Mouse (Mus musculus) spleen, postnatal 4 days (tissue): ENCODE measurements around the gene Pnpt1.

Source experiments
- DNase-seq, 2 experiments: peaks; one replicate each; pipeline ENCODE4 v3.0.0; 2022; ENCODE audit warnings: low spot score in 2 of 2

Gene Pnpt1

DNA sequence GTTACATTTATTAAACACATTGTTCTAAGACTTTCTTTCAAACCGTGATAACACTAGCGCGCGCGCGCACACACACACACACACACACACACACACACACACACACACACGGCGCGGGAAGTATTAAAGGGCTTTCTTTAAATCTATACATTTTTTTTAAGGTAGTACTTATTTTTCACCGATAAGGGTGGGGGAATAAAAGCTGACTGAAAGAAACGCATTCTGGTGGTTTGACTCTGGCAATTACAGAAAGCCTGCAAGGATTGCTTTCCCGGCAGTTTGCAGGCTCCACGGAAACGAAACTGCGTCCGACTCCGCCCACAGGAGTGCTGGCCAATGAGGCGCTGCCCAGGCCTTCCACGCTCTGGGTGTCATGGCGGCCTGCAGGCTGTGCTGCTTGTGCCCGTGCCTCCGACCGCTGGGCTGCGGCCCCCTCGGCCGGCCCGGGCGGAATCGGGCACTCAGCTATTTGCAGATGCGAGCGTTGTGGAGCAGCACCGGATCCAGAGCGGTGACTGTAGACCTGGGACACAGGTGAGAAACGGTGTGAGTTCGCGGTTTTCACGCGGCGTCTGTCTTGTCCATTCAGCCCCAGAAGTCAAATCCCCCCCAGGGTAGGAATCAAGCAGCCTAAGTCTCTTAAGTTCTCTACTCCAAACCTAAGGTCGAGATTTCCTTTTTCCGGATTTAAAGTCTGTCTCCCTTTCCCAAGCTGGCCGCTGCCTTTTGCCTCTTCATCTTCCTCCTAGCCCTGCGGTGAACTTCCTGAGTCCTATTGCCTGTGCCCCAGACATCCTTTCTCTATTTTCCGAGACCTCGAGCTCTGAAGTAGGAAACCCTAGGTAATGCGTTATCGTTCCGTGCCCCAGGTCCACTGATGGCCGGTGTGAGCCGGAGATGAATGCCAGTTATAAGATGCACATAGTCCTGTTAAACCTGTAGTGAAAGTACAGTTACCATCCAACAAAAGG is at the start of gene Pnpt1:
Gene Pnpt1 (plus strand): TSS at position 360 of the 971 bp plus-strand sequence.
- DNase-seq, result peak; percentile 87 to 93

DNA sequence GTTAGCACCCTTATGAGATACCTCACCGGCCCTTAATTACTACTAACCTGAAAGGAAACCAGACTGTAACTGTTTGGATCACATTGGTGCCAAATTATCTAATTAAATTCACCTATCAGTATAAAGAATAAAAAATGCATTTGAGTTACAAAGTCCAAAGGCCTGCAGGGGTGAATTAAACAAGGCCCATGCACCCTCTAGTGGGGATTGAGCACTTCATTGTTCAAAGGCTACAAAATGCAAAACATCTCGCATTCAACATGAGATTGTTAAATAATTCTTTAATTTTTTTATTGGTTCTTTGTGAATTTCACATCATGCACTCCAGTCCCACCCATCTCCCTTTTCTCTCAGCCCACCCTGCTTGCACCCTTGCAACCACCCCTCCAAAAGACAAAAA is 38.1 kb upstream of the Pnpt1 start:
- DNase-seq, result no peak

DNA sequence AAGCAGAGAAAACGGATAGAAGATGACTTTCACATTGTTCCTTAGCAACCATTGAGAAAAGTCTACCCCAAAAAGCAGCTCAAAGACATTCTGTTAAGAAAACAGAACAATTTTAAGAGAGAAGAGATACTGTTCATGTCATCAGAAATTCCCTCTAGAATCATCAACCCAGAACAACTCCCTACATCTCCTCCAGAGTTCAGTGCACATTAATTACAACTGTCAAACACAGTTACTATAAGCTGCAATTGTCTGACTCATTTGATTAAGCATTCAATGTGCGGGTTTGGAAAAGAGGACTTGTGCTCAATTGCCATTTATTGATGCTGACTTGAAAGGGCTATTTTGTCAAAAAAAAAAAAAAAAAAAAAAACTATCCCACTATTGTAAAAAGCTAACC is 31.6 kb upstream of the Pnpt1 start:
- DNase-seq, result no peak

DNA sequence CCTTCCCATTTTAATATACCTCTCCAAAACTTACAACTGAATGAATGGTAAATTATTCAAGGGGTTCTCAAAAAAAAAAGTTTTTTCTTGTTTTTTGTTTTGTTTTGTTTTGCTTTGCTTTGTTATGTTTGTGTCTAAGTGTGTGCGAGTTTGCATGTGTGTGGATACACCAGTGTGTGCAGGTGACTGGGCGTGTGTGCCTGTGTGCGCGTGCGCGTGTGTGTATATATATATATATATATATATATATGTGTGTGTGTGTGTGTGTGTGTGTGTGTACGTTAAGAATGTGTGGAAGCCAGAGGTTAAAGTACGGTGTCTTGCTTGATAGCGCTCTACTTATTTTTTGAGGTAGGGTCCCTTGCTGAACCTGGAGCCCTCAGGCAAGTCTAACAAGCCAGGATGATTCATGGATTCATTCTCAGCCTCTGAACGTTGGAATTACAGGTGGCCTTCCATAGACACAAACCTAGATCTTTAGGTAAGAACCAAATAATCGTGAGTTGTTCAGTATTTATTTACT is 621 bp upstream of the Pnpt1 start:
- no peak for DNase-seq

GRCm38 (mm10) chr11:29140671-29141070 is 10.1 kb downstream of the Pnpt1 start:
- DNase-seq, result no peak

GRCm38 (mm10) chr11:29148901-29149300 is 18.4 kb downstream of the Pnpt1 start:
- no peak for DNase-seq

DNA sequence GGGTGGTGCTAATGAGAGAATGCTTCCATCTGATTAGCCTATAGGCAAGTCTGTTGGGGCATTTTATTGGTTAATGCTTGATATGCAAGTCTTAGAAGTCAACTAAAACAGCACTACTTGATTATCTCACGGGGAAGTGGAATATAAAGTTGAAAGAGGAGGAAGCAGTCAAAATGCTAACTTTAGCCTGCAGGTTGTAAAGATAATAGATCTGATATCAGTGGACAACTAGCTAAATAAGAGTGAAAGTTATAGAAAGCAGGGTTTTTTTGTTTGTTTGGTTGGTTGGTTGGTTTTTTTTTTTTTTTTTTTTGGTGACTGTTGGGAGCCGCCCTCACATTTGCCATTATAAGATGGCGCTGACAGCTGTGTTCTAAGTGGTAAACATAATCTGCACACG is 33.0 kb downstream of the Pnpt1 start:
- DNase-seq, result no peak

DNA sequence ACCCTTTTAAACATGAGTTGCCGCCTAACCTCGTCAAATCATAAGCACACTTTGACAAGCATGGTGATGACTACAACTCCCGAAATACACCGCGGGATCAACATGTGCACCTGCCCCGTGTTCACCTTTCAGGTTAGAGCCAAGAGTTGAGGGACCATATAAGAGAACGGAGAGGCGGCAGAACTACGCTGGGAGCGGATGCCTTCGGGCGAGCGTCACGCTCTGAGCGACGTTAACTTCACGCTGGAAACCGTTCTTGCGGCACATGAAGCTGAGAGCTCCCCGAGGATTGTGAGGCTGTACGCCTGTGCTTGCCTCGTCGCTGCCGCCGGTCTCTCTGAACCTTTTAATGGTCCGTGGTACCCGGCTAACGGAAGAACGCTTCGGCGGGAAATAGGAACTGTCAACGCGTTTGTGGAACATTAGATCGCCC is 41.4 kb downstream of the Pnpt1 start:
- peak; percentile 42 to 73 for DNase-seq

DNA sequence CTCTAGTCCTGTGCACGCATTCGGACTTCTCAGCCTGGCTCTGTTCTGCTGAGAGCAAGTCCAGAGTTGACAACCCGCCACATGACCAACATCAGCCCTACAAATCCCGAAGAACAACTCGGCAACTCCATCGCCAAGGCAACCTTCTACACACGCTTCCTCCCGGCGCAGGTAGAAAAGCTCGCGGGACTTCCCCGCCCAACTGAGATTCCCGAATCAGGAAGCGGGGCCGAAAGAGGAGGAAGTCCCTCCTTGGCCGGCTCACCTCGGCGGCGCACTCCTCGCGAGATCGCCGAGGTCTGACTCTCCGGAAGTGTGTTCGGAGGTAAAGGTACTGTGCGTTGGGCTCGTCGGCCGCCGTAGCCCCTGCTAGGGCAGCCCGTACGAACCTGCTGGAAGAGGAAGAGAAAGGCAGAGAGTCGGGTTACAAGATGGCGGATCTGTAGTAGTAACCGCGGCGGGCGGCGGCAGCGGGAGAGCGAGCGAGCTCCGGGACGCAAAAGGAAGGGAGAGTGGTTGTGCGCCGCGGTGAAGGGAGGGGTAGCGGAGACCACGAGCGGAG is 42.1 kb downstream of the Pnpt1 start, which contains the start of gene Ppp4r3b:
Gene Ppp4r3b (plus strand): TSS at position 328 of the 562 bp plus-strand sequence.
- peak; percentile 95 to 96 for DNase-seq

- DNase-seq, result peak; percentile 68 to 84
Observed at GRCm38 (mm10) chr11:29173125-29173631, 42.6 kb downstream of the Pnpt1 start.

DNA sequence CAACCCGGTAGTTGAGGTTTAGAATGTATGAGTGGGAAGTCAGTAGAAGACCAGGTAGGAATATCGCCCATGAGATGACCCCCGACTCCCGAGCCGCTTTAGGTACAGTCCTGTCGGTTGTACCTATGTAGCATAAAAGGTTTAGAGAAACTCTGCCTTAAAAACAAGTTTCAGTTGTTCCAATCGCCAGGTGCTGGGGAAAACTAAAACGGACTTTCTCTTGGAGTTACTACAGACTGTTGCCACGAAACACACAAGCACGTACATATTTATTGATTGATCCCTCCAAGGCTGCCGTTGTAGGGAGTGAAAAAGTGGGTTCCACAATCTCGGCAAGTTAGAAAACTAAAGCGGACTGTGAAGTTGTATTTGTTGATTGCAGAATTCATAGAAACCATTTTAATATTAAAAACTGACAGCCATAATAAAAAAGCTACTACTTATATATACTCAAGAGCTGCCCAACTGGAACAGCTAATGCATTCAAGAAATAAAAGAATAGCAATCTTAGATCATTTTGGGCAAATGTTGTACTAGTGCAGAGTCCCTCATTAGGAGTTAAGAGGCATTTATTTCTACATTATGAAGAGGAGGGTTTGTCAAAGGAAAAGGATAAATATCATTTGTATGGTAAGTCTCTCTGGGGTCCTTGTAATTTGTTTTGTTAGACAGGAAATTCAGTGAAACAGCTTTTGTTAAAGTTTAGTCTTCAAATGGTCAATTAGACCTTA is 43.3 kb downstream of the Pnpt1 start:
- peak in 1 of 2 experiments; percentile 12 for DNase-seq

DNA sequence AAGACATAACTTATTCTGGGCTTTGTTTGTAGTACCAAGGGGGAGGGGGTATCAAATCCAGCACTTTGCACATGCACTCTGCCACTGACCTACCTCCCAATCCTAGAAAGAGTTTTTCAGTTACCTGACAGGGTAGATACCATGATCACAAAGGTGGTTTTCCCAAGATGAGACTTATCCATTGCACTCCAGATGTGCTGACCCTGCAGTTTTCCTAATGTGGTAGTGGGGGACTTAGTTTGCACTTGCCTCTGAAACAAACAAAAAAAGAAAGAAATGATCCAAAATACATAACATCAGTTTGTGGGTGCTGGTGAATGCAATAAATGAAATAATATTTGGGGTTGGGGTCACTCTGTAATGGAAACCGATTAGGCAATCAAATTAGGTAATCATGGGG is 48.8 kb downstream of the Pnpt1 start:
- no peak for DNase-seq

DNA sequence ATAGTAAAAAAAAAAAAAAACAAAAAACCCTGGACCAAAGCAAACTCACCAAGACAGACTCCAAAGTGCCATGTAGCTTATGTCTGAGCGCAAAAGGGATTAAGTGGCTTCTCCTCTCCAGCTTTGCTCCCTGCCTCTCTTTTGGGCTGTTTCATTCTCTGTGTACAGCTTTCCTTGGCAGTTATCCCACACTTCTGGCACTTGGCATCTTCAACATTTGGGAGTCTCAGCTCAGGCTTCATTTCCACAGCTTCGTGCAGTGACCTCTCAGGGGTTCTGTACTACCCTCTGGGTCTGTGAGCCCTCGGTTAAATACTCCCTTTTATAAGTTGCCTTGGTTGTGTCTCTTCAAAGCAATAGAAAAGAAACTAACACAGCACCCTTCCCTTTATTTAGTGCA is 50.1 kb downstream of the Pnpt1 start:
- DNase-seq, result no peak

DNA sequence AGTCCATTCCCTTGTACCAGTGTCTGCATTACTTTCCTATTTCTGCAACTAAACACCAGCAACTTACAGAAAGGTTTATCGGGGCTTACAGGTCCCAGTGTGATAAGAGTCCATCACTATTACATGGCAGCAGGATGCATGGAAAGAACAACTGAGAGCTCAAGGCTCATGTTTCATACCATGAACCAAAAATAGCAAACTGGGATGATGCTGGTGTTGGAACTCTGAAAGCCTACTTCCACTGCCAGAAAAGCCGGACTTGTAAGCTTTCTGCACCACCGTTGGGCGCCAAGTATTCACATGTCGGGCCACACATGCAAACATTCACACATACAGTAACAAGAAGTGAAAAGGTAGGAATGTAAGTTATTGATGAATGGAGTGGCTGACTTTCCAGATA is 51.2 kb downstream of the Pnpt1 start:
- no peak for DNase-seq

DNA sequence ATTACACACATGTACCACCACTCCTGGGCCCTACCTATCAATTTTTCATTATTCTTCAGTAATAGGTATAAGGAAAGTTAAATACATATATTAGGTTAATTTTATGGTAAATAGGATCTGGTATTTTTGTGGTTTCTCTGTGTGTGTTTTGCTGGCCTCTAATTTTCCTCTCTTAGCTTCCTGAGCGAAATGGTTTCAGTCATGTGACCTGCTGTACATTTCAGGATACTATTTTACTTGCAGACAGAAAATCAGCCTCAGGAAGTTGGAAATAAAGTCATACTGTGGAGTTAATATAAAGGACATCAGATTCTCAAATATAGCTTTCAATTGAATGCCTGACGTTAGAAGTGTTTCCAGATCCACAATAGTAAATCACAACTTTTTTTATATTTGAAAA is 58.4 kb downstream of the Pnpt1 start:
- no peak for DNase-seq

- DNase-seq, result no peak
Observed at GRCm38 (mm10) chr11:29203653-29204052, 73.1 kb downstream of the Pnpt1 start.

DNA sequence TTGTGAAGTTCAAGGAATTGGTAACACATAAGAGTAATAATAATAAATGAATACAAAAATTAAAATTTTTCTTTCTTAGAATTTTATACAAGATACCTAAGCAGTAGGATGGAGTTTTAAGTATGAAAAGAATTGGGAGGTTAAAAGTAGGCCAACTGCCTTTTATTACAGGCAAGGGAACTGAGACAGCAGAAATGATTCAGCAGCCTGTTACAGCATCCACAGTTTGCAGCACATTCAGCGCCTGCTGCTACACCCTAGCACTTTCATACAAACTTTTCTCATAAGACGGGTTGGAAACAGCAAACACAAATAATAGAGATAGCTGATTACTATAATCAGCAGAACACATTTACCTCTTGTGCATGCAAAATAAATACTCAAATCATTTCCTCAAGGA is 79.2 kb downstream of the Pnpt1 start:
- DNase-seq, result no peak
